Mouse (Mus musculus): ENCODE data around the gene Trp53. TPM values are rescaled to one million over a fixed set of nuclear protein-coding genes. Genes with fewer than 3 reads are reported as not detected.
"Not testable (repeated sequence)": the region's sequence is repeated elsewhere in the genome, so short reads cannot be mapped to it uniquely, and the experiment has no call there.

The Trp53 gene
- total RNA-seq, 2 experiments from 2014 or later = 12.9 to 15.3 TPM

- DNase-seq (ENCODE audit: low spot score) = not testable (repeated sequence)
Measured at GRCm38 (mm10) chr11:69624339-69624738, 44.2 kb downstream of the Trp53 start.

DNA sequence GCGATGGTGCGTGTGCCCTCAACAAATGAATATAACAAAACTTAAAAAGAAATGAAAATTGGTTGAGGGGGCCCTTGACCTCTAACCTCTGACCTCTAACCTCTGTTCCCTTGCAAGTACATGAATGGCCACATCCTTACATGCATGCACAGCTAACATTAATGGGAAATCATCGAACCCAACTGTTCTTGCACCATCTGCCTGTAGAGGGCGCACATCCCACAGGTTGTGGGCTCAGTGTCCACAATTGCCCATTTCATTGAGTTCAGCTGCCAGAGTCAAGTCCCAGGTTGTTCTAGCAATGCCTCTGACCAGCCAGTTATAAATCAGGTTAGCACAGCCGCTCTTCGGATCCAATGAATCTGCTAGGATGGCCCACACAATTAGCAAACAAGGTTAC is 48.1 kb downstream of the Trp53 start:
- peak; percentile 68 for DNase-seq (ENCODE audit: low spot score)

DNA sequence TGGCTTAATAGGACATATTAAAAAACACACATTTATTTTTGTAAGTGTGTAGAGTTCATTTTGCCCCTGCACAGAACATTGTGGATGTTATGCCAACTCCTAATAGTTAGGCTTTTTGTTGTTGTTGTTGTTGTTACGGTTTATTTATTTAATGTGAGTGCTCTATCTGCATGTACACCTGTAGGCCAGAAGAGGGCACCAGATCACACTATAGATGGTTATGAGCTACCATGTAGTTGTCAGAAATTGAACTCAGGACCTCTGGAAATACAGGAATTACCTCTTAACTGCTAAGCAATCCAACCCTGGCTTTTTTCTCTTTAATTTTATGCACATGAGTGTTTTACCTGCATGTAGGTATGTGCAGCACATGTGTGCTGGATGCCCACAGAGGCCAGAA is 49.6 kb downstream of the Trp53 start:
- no peak for DNase-seq (ENCODE audit: low spot score)

GRCm38 (mm10) chr11:69632284-69633089 is 52.3 kb downstream of the Trp53 start, which contains the start of gene Fxr2:
Fxr2 (plus strand) TSS chr11:69632990.
- DNase-seq (ENCODE audit: low spot score) = peak; percentile 100

GRCm38 (mm10) chr11:69633128-69633866 is 53.1 kb downstream of the Trp53 start:
- DNase-seq (ENCODE audit: low spot score) = peak; percentile 41

DNA sequence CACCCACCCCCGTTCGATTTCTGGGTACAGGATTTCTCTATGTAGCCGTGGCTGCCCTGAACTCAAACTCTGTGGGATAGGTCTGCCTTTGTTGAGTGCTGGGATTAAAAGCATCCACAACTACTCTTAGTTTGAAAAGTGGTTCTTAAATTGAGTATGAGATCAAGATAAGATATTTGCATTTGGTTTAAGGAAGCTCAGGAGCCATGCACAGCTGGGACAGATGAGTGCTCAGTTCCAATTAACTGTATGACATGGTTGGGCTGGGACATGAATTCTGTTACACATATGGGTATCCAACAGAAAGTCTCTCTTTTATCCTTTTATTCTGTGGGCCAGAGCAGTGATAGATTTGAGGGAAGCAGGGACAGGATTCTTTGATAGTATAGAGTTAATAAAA is 55.3 kb downstream of the Trp53 start:
- DNase-seq (ENCODE audit: low spot score) = no peak

Small RNA genes within 50 kb of the gene (microRNA-seq; reads per million reads assigned to microRNA genes)
- gene Mir467f = not detected

Other genes starting within 250 kb of the Trp53 start
- gene Rnf227, start 239.9 kb upstream of the Trp53 start, total RNA-seq (2021) = under 1 TPM; 0.25 to 0.43 TPM
- 1 to 10 TPM; 5.7 to 7.9 TPM for gene Chd3, start 211.0 kb upstream of the Trp53 start, total RNA-seq (2021)
- gene Naa38, start 184.9 kb upstream of the Trp53 start, total RNA-seq (2021) = 10 to 100 TPM; 70.5 to 72.1 TPM
- 10 to 100 TPM; 29.3 to 33.0 TPM for gene Cyb5d1, start 184.7 kb upstream of the Trp53 start, total RNA-seq (2021)
- gene Tmem88, start 182.1 kb upstream of the Trp53 start, total RNA-seq (2021) = 1 to 10 TPM; 2.6 to 4.1 TPM
- gene Kdm6b, start 166.7 kb upstream of the Trp53 start, total RNA-seq (2021) = 10 to 100 TPM; 19.6 to 22.0 TPM
- gene Dnah2, start 31.2 kb upstream of the Trp53 start, total RNA-seq (2021) = under 1 TPM; 0.14 to 0.83 TPM
- under 1 TPM; 0.37 to 0.74 TPM for gene Efnb3, start 20.2 kb upstream of the Trp53 start, total RNA-seq (2021)
- gene Wrap53, start 104 bp upstream of the Trp53 start, total RNA-seq (2021) = 1 to 10 TPM; 3.2 to 3.3 TPM
- gene Atp1b2, start 25.6 kb downstream of the Trp53 start, total RNA-seq (2021) = 100 to 1,000 TPM; 347 to 393 TPM
- gene Shbg, start 37.5 kb downstream of the Trp53 start, total RNA-seq (2021) = not detected
- 1 to 10 TPM; 2.5 to 2.6 TPM for gene Sat2, start 41.7 kb downstream of the Trp53 start, total RNA-seq (2021)
- gene Fxr2, start 52.6 kb downstream of the Trp53 start, total RNA-seq (2021) = 100 to 1,000 TPM; 101 to 106 TPM
- gene Sox15, start 75.0 kb downstream of the Trp53 start, total RNA-seq (2021) = not detected
- gene Mpdu1, start 82.3 kb downstream of the Trp53 start, total RNA-seq (2021) = 1 to 10 TPM; 7.5 to 9.5 TPM
- 1 to 10 TPM; 1.2 to 4.0 TPM for gene Cd68, start 85.8 kb downstream of the Trp53 start, total RNA-seq (2021)
- 10 to 100 TPM; 69.6 to 97.7 TPM for gene Eif4a1, start 92.1 kb downstream of the Trp53 start, total RNA-seq (2021)
- 10 to 100 TPM; 21.9 to 25.4 TPM for gene Senp3, start 101.7 kb downstream of the Trp53 start, total RNA-seq (2021)
- gene Tnfsf13, start 105.4 kb downstream of the Trp53 start, total RNA-seq (2021) = under 1 TPM; 0.62 to 0.64 TPM
- 10 to 100 TPM in 1 of 2 experiments, 1 to 10 TPM in 1; 7.4 to 10.4 TPM for gene Tnfsf12, start 115.5 kb downstream of the Trp53 start, total RNA-seq (2021)
- 1 to 10 TPM; 1.1 to 1.3 TPM for gene Tnfsfm13, start 115.7 kb downstream of the Trp53 start, total RNA-seq (2021)
- gene Polr2a, start 178.3 kb downstream of the Trp53 start, total RNA-seq (2021) = 10 to 100 TPM; 33.0 to 33.9 TPM
- gene Slc35g3, start 181.6 kb downstream of the Trp53 start, total RNA-seq (2021) = not detected
- 10 to 100 TPM; 37.1 to 37.5 TPM for gene Zbtb4, start 185.6 kb downstream of the Trp53 start, total RNA-seq (2021)
- gene Chrnb1, start 215.6 kb downstream of the Trp53 start, total RNA-seq (2021) = 10 to 100 TPM; 30.6 to 31.2 TPM
- 1 to 10 TPM; 3.5 to 4.0 TPM for gene Fgf11, start 221.5 kb downstream of the Trp53 start, total RNA-seq (2021)
- gene Tmem102, start 225.3 kb downstream of the Trp53 start, total RNA-seq (2021) = under 1 TPM; 0.14 to 0.18 TPM
- gene Gm39566, start 234.9 kb downstream of the Trp53 start, total RNA-seq (2021) = not detected
- gene Spem2, start 238.1 kb downstream of the Trp53 start, total RNA-seq (2021) = not detected
- not detected for gene Spem1, start 241.8 kb downstream of the Trp53 start, total RNA-seq (2021)

Measured in gastrocnemius, adult 18-20 months (tissue).